1 mouse cellular context compared by ENCODE assay signal in genomic region chr19:12795511-12796327, GRCm38 (mm10).
A peak's percentile ranks its signal among the peaks of the same experiment; 100 is the strongest.
TF ChIP-seq lines count a peak whose summit lies in the region.

TSS of gene Zfp91 (minus strand) at chr19:12796126.
TSS of gene Lpxn (plus strand) at chr19:12796193.

TF ChIP-seq in CH12.LX, 34 proteins besides CTCF, POLR2A, EP300 and RAD21 (continued from another document):
- peak; percentile 91 for TF ChIP-seq HCFC1 (IDR thresholded peaks at IDR 0.05; ENCODE audit: low read depth, low read length)
- no peak for TF ChIP-seq SMC3 (IDR thresholded peaks at IDR 0.05; ENCODE audit: low read depth, low read length)
- peak; percentile 62; the same call in 1 of the 2 replicates for TF ChIP-seq UBTF (IDR thresholded peaks at IDR 0.05; ENCODE audit: low read depth, low read length)
- peak; percentile 59; the same call in 1 of the 2 replicates for TF ChIP-seq SIN3A (IDR thresholded peaks at IDR 0.05; ENCODE audit: low read length)
- peak; percentile 52; the same call in 1 of the 2 replicates for TF ChIP-seq TCF12 (IDR thresholded peaks at IDR 0.05; ENCODE audit: low read depth, low read length)
